Mouse (Mus musculus): ENCODE measurements around the gene Camk1d. TPM values are rescaled to one million over a fixed set of nuclear protein-coding genes. Genes with fewer than 3 reads are reported as not detected.

Gene Camk1d
- polyA plus RNA-seq, 1 experiment: 13.2 TPM

GRCm38 (mm10) chr2:5679055-5679454 lies 35.3 kb downstream of the Camk1d start:
- no peaks in the 10 kb centered on the region for H3K27me3 ChIP-seq (ENCODE audit: control insufficient read depth, insufficient read depth, low read length)
- no peak for TF ChIP-seq CTCF (IDR thresholded peaks at IDR 0.05; ENCODE audit: borderline replicate concordance, control insufficient read depth, extremely low read depth, insufficient read depth, low read length, poor library complexity)
- TF ChIP-seq POLR2A (IDR thresholded peaks at IDR 0.05; ENCODE audit: control insufficient read depth, extremely low read depth, insufficient read depth, low read length, poor library complexity): no peak
- H3K27ac ChIP-seq (ENCODE audit: control insufficient read depth, insufficient read depth, low read length): no peak overlapping the region
- H3K4me1 ChIP-seq (replicated peaks; ENCODE audit: control insufficient read depth, insufficient read depth, low read length): no peaks in the 10 kb centered on the region
- no peaks in the 10 kb centered on the region for H3K36me3 ChIP-seq (ENCODE audit: control insufficient read depth, insufficient read depth, low read length)
- 86% methylated on average over 2 of the region's 2 CpGs for WGBS
- no peak for DNase-seq
- H3K4me3 ChIP-seq (ENCODE audit: control insufficient read depth, insufficient read depth, low read length): no peak overlapping the region

- 94% methylated on average over 2 of the region's 2 CpGs for WGBS
- TF ChIP-seq CTCF (IDR thresholded peaks at IDR 0.05; ENCODE audit: borderline replicate concordance, control insufficient read depth, extremely low read depth, insufficient read depth, low read length, poor library complexity) (no peak), POLR2A (IDR thresholded peaks at IDR 0.05; ENCODE audit: control insufficient read depth, extremely low read depth, insufficient read depth, low read length, poor library complexity) (no peak)
These were observed 36.8 kb downstream of the Camk1d start for GRCm38 (mm10) chr2:5677472-5677871.

GRCm38 (mm10) chr2:5676786-5677185 lies 37.5 kb downstream of the Camk1d start:
- Histone ChIP-seq H3K4me1 (replicated peaks; ENCODE audit: control insufficient read depth, insufficient read depth, low read length) (no peaks in the 10 kb centered on the region), H3K27ac (ENCODE audit: control insufficient read depth, insufficient read depth, low read length) (no peak overlapping the region), H3K4me3 (ENCODE audit: control insufficient read depth, insufficient read depth, low read length) (no peak overlapping the region), H3K36me3 (ENCODE audit: control insufficient read depth, insufficient read depth, low read length) (no peaks in the 10 kb centered on the region), H3K27me3 (ENCODE audit: control insufficient read depth, insufficient read depth, low read length) (no peaks in the 10 kb centered on the region)
- no peak for TF ChIP-seq POLR2A (IDR thresholded peaks at IDR 0.05; ENCODE audit: control insufficient read depth, extremely low read depth, insufficient read depth, low read length, poor library complexity)
- no peak for TF ChIP-seq CTCF (IDR thresholded peaks at IDR 0.05; ENCODE audit: borderline replicate concordance, control insufficient read depth, extremely low read depth, insufficient read depth, low read length, poor library complexity)
- no peak for DNase-seq
- 95% methylated on average over 8 of the region's 8 CpGs for WGBS

More at GRCm38 (mm10) chr2:5677472-5677871, 36.8 kb downstream of the Camk1d start:
- no peak for DNase-seq
- Histone ChIP-seq H3K4me3 (ENCODE audit: control insufficient read depth, insufficient read depth, low read length) (no peak overlapping the region), H3K27me3 (ENCODE audit: control insufficient read depth, insufficient read depth, low read length) (no peaks in the 10 kb centered on the region), H3K4me1 (replicated peaks; ENCODE audit: control insufficient read depth, insufficient read depth, low read length) (no peaks in the 10 kb centered on the region), H3K27ac (ENCODE audit: control insufficient read depth, insufficient read depth, low read length) (no peak overlapping the region), H3K36me3 (ENCODE audit: control insufficient read depth, insufficient read depth, low read length) (no peaks in the 10 kb centered on the region)

- Histone ChIP-seq H3K4me1 (replicated peaks; ENCODE audit: control insufficient read depth, insufficient read depth, low read length) (no peaks in the 10 kb centered on the region), H3K27me3 (ENCODE audit: control insufficient read depth, insufficient read depth, low read length) (no peaks in the 10 kb centered on the region), H3K36me3 (ENCODE audit: control insufficient read depth, insufficient read depth, low read length) (no peaks in the 10 kb centered on the region), H3K4me3 (ENCODE audit: control insufficient read depth, insufficient read depth, low read length) (no peak overlapping the region), H3K27ac (ENCODE audit: control insufficient read depth, insufficient read depth, low read length) (no peak overlapping the region)
- no peak for DNase-seq
- WGBS: 95% methylated on average over 9 of the region's 9 CpGs
- TF ChIP-seq CTCF (IDR thresholded peaks at IDR 0.05; ENCODE audit: borderline replicate concordance, control insufficient read depth, extremely low read depth, insufficient read depth, low read length, poor library complexity) (no peak), POLR2A (IDR thresholded peaks at IDR 0.05; ENCODE audit: control insufficient read depth, extremely low read depth, insufficient read depth, low read length, poor library complexity) (no peak)
These were observed 38.2 kb downstream of the Camk1d start for GRCm38 (mm10) chr2:5676143-5676483.

GRCm38 (mm10) chr2:5675431-5676142 lies 38.7 kb downstream of the Camk1d start:
- 95% methylated on average over 12 of the region's 12 CpGs for WGBS
- no peak overlapping the region for H3K27ac ChIP-seq (ENCODE audit: control insufficient read depth, insufficient read depth, low read length)
- no peaks in the 10 kb centered on the region for H3K4me1 ChIP-seq (replicated peaks; ENCODE audit: control insufficient read depth, insufficient read depth, low read length)
- no peak for DNase-seq
- no peaks in the 10 kb centered on the region for H3K36me3 ChIP-seq (ENCODE audit: control insufficient read depth, insufficient read depth, low read length)
- TF ChIP-seq CTCF (IDR thresholded peaks at IDR 0.05; ENCODE audit: borderline replicate concordance, control insufficient read depth, extremely low read depth, insufficient read depth, low read length, poor library complexity) (no peak), POLR2A (IDR thresholded peaks at IDR 0.05; ENCODE audit: control insufficient read depth, extremely low read depth, insufficient read depth, low read length, poor library complexity) (no peak)
- no peaks in the 10 kb centered on the region for H3K27me3 ChIP-seq (ENCODE audit: control insufficient read depth, insufficient read depth, low read length)
- no peak overlapping the region for H3K4me3 ChIP-seq (ENCODE audit: control insufficient read depth, insufficient read depth, low read length)

GRCm38 (mm10) chr2:5674512-5674911 lies 39.8 kb downstream of the Camk1d start:
- WGBS: 91% methylated on average over 9 of the region's 9 CpGs
- no peak for TF ChIP-seq POLR2A (IDR thresholded peaks at IDR 0.05; ENCODE audit: control insufficient read depth, extremely low read depth, insufficient read depth, low read length, poor library complexity)
- no peak for TF ChIP-seq CTCF (IDR thresholded peaks at IDR 0.05; ENCODE audit: borderline replicate concordance, control insufficient read depth, extremely low read depth, insufficient read depth, low read length, poor library complexity)
- no peak overlapping the region for H3K27ac ChIP-seq (ENCODE audit: control insufficient read depth, insufficient read depth, low read length)
- H3K36me3 ChIP-seq (ENCODE audit: control insufficient read depth, insufficient read depth, low read length): no peaks in the 10 kb centered on the region
- no peaks in the 10 kb centered on the region for H3K27me3 ChIP-seq (ENCODE audit: control insufficient read depth, insufficient read depth, low read length)
- H3K4me1 ChIP-seq (replicated peaks; ENCODE audit: control insufficient read depth, insufficient read depth, low read length): peaks cover 2% of the 10 kb centered on the region; the same call in 1 of the 2 replicates
- H3K4me3 ChIP-seq (ENCODE audit: control insufficient read depth, insufficient read depth, low read length): no peak overlapping the region
- no peak for DNase-seq
